In the genomic region with DNA sequence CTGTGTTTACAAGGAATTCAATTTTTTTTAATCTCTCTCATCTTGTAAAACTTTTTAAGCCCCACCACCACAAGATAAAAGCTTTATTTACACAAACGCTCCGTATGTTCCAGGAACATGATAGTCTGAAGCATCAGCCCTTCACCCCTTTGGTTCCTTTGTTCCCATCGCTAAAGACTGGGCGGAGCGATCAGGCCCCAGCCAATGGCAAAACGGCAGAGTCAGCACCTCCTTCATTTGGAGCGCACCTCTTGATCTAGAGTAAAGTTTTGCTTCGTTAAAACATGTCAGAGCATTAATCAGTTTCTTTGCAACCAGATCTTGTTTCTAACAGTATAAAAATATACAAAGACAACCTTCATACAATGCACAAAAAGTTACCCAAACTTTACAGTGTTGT, we compare ENCODE assay signal across 8 mouse cellular contexts. TPM values are rescaled to one million over a fixed set of nuclear protein-coding genes. Genes with fewer than 3 reads are reported as not detected.
DNase-seq lines count a peak whose midpoint lies in the region; ATAC-seq and TF ChIP-seq lines count a peak whose summit lies in the region.

No protein-coding gene starts in this region.

- H3K4me1 ChIP-seq in kidney, postnatal 0 days (replicated peaks; ENCODE audit: insufficient read depth, low read length) = no peaks in the 10 kb centered on the region
- no peaks in the 10 kb centered on the region for H3K4me1 ChIP-seq in hindbrain, embryonic 13.5 days (replicated peaks)
- H3K4me1 ChIP-seq in liver, postnatal 0 days (ENCODE audit: insufficient read depth) = no peaks in the 10 kb centered on the region

- H3K27ac ChIP-seq in kidney, postnatal 0 days = no peak overlapping the region
- no peak overlapping the region for H3K27ac ChIP-seq in hindbrain, embryonic 13.5 days
- no peak overlapping the region for H3K27ac ChIP-seq in liver, postnatal 0 days (ENCODE audit: low read depth)

- no peak for ATAC-seq in kidney, postnatal 0 days (replicated peaks; ENCODE audit: low FRiP score, low read depth)
- ATAC-seq in hindbrain, embryonic 13.5 days (ENCODE audit: low FRiP score) = no peak
- no peak for ATAC-seq in liver, postnatal 0 days

- H3K9me3 ChIP-seq in kidney, postnatal 0 days (replicated peaks; ENCODE audit: low read length) = no peaks in the 10 kb centered on the region
- H3K9me3 ChIP-seq in hindbrain, embryonic 13.5 days = no peaks in the 10 kb centered on the region
- no peaks in the 10 kb centered on the region for H3K9me3 ChIP-seq in liver, postnatal 0 days (ENCODE audit: low read length)

- no peak overlapping the region for H3K4me3 ChIP-seq in kidney, postnatal 0 days (replicated peaks; ENCODE audit: low read depth, low read length)
- H3K4me3 ChIP-seq in hindbrain, embryonic 13.5 days = no peak overlapping the region
- no peak overlapping the region for H3K4me3 ChIP-seq in liver, postnatal 0 days (ENCODE audit: low read depth, low read length)

- TF ChIP-seq CTCF in kidney, postnatal 0 days (IDR thresholded peaks at IDR 0.05; ENCODE audit: low read depth) = no peak
- TF ChIP-seq CTCF in liver, postnatal 0 days (IDR thresholded peaks at IDR 0.05; ENCODE audit: low read depth) = no peak

- peak overlapping the region; percentile 37 for H3K4me2 ChIP-seq in kidney, postnatal 0 days (ENCODE audit: low read length)
- peak overlapping the region; percentile 36; the same call in 1 of the 2 replicates for H3K4me2 ChIP-seq in hindbrain, embryonic 13.5 days
- H3K4me2 ChIP-seq in liver, postnatal 0 days (ENCODE audit: low read depth, low read length) = peak overlapping the region; percentile 10; the same call in 1 of the 2 replicates

- peak; percentile 57 for DNase-seq in kidney, postnatal 0 days (ENCODE audit: low spot score)
- DNase-seq in kidney, adult 11 months = no peak
- DNase-seq in embryo, embryonic 10.5 days (ENCODE audit: low spot score) = peak; percentile 66
- DNase-seq in liver, postnatal 0 days = no peak
- DNase-seq in thymus, postnatal 10 days (ENCODE audit: low spot score in 2 of 2) = peak; percentile 25 to 47
- DNase-seq in layer of hippocampus, adult 9-11 months = no peak
- no peak for DNase-seq in natural killer cell, adult 2 months (ENCODE audit: low spot score in 2 of 2)

- WGBS in kidney, postnatal 0 days = 12% methylated on average over 8 of the region's 8 CpGs
- WGBS in hindbrain, embryonic 13.5 days = 9% methylated on average over 8 of the region's 8 CpGs
- 19% methylated on average over 8 of the region's 8 CpGs for WGBS in liver, postnatal 0 days (ENCODE audit: insufficient replicate concordance)

- H3K36me3 ChIP-seq in kidney, postnatal 0 days (ENCODE audit: insufficient read depth, low read length) = no peaks in the 10 kb centered on the region
- H3K36me3 ChIP-seq in hindbrain, embryonic 13.5 days = no peaks in the 10 kb centered on the region
- H3K36me3 ChIP-seq in liver, postnatal 0 days (replicated peaks; ENCODE audit: insufficient read depth, low read length) = no peaks in the 10 kb centered on the region

- no peaks in the 10 kb centered on the region for H3K27me3 ChIP-seq in kidney, postnatal 0 days (ENCODE audit: insufficient read depth, low read length)
- no peaks in the 10 kb centered on the region for H3K27me3 ChIP-seq in hindbrain, embryonic 13.5 days
- H3K27me3 ChIP-seq in liver, postnatal 0 days (ENCODE audit: insufficient read depth, low read length) = no peaks in the 10 kb centered on the region

- H3K9ac ChIP-seq in kidney, postnatal 0 days (ENCODE audit: low read depth, low read length) = no peak overlapping the region
- H3K9ac ChIP-seq in hindbrain, embryonic 13.5 days = no peak overlapping the region
- H3K9ac ChIP-seq in liver, postnatal 0 days (replicated peaks) = no peak overlapping the region

- TF ChIP-seq EP300 in liver, postnatal 0 days (IDR thresholded peaks at IDR 0.05; ENCODE audit: low read depth) = no peak

RNA-seq across cellular contexts. Expression of a gene that starts 13.2 kb away (rescaled TPM):
- 0.96 TPM in 1 of 2 replicates, not detected in the other for polyA plus RNA-seq in kidney, postnatal 0 days (2015; fragmentation: Nextera tagmentation; extraction: Ambion mirVana)
- polyA plus RNA-seq in hindbrain, embryonic 13.5 days (2015; fragmentation: Nextera tagmentation; extraction: Ambion mirVana) = 2.7 TPM in 1 of 2 replicates, not detected in the other
- polyA plus RNA-seq in liver, postnatal 0 days (2015; fragmentation: Nextera tagmentation; extraction: Ambion mirVana) = 1.4 TPM in 1 of 2 replicates, not detected in the other

RNA-seq across cellular contexts. Expression of a gene that starts 31.2 kb away (rescaled TPM):
- polyA plus RNA-seq in kidney, postnatal 0 days (2015; fragmentation: Nextera tagmentation; extraction: Ambion mirVana) = 192 and 199 TPM in 2 replicates
- 189 and 195 TPM in 2 replicates for polyA plus RNA-seq in hindbrain, embryonic 13.5 days (2015; fragmentation: Nextera tagmentation; extraction: Ambion mirVana)
- 87.0 and 91.0 TPM in 2 replicates for polyA plus RNA-seq in liver, postnatal 0 days (2015; fragmentation: Nextera tagmentation; extraction: Ambion mirVana)

RNA-seq across cellular contexts. Expression of a gene that starts 31.2 kb away (rescaled TPM):
- polyA plus RNA-seq in kidney, postnatal 0 days (2015; fragmentation: Nextera tagmentation; extraction: Ambion mirVana) = 146 and 152 TPM in 2 replicates
- 215 and 216 TPM in 2 replicates for polyA plus RNA-seq in hindbrain, embryonic 13.5 days (2015; fragmentation: Nextera tagmentation; extraction: Ambion mirVana)
- polyA plus RNA-seq in liver, postnatal 0 days (2015; fragmentation: Nextera tagmentation; extraction: Ambion mirVana) = 73.2 and 74.6 TPM in 2 replicates

Comparison
In these comparisons a context has a peak if more than half of its experiments do, and no peak if none do; other contexts are left out.
1. DNase-seq: peak in kidney, postnatal 0 days (single experiment), embryo, embryonic 10.5 days (single experiment) and thymus, postnatal 10 days (2 of 2); none in kidney, adult 11 months (single experiment), liver, postnatal 0 days (single experiment), layer of hippocampus, adult 9-11 months (single experiment) and natural killer cell, adult 2 months (0 of 2).
2. Peak in every context shown above with its lines, with median percentiles within 50 percentile points of each other: H3K4me2 ChIP-seq.